Mouse (Mus musculus) brain, embryonic 18.5 days (tissue): ENCODE results near the gene Eya3.
"Not testable (repeated sequence)": the region's sequence is repeated elsewhere in the genome, so short reads cannot be mapped to it uniquely, and the experiment has no call there.

Experiments used
- DNase-seq: peaks from one replicate; pipeline ENCODE4 v3.0.0-alpha.2; 2012; ENCODE audit warnings: low read depth, low spot score

The Eya3 gene

GRCm38 (mm10) chr4:132741491-132741890, 102.7 kb downstream of the Eya3 start:
- DNase-seq, result no peak

- peak; percentile 37 for DNase-seq
Measured at GRCm38 (mm10) chr4:132743992-132744911, 105.5 kb downstream of the Eya3 start.

DNA sequence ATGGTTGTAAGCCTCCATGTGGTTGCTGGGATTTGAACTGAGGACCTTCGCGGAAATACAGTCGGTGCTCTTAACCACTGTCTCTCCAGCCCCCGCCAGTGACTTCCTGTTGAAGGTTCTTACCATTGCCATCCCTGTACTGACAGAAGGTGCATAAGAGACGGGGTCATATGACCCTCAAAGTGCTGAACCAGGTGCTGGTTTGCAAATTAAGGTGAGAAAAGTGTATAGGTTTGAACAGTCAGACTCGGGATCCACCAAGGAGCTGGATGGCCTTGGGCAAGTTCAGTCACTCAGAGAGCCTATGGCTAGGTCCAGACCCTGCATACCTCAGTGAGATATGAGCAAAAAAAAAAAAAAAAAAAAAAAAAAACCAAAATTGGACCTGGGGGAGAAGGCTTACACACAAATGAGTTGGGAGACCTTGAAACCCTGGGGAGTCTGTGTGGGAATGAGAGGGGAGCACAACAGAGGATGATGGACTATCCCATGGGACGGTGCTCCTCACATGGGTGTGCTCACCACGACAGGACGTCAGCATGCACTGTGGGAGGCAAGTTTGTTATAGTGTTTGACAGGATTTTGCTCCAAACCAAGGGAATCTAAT, 108.2 kb downstream of the Eya3 start:
- no peak for DNase-seq

- no peak for DNase-seq
Measured at GRCm38 (mm10) chr4:132747664-132748259, 109.0 kb downstream of the Eya3 start.

GRCm38 (mm10) chr4:132748778-132749177, 110.0 kb downstream of the Eya3 start:
- no peak for DNase-seq

- no peak for DNase-seq
Measured at GRCm38 (mm10) chr4:132749258-132749982, 110.6 kb downstream of the Eya3 start.

- DNase-seq, result no peak
Measured at GRCm38 (mm10) chr4:132752992-132753391, 114.2 kb downstream of the Eya3 start.

GRCm38 (mm10) chr4:132756974-132757373, 118.2 kb downstream of the Eya3 start, which contains the start of gene Smpdl3b:
Gene Smpdl3b (minus strand): TSS chr4:132757252.
- no peak for DNase-seq

- DNase-seq, result no peak
Measured at GRCm38 (mm10) chr4:132757633-132758351, 119.0 kb downstream of the Eya3 start.

DNA sequence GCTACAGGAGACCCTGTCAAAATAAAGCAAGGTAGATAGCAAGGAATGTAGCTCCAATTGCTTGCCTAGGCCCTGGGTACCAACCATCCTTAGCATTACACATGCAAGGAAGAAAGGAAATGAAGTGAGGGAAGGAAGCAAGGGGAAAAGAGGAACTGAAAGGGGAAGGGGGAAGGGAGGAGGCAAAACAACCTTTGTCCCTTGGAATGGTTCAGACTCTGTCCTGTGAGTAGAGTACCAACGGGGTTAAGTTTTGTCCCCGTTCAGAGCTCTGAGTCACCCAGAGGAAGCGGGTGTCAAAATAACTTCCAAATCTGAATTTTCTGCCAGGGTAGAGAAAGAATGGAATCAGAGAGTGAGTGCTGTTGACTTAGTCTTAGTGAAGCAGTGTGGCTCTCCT, 121.5 kb downstream of the Eya3 start:
- no peak for DNase-seq

DNA sequence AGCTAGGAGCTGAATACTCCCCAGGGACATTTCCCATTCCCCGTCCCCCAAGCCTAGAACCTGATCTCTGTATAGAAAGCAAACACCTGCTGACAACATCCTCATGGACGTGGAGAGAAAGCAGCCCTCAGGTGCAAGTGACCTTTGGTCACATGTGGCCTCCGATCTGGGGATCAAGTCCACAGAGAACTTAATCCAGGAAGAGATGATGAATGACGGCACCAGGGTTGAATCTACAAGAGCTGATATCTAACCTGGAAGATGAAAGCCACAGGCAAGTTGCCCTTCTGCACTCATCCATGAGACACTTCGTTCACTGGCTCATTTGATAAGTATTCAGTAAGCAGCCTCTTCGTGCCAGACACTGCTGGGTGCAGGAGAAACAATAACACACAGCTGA, 123.8 kb downstream of the Eya3 start:
- no peak for DNase-seq

DNA sequence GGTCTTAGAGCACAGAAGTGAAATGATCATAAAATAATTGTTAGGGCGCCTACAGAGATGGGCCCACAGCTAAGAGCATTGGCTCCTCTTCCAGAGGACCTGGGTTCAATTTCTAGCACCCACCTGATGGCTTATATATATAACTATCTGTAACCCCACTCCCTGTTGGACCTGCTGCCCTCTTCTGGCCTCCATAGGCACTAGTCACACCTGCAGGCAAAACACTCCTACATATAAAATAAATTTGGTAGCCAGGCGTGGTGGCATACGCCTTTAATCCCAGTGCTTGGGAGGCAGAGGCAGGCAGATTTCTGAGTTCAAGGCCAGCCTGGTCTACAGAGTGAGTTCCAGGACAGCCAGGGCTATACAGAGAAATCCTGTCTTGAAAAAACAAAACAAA, 124.3 kb downstream of the Eya3 start:
- DNase-seq, result not testable (repeated sequence)

DNA sequence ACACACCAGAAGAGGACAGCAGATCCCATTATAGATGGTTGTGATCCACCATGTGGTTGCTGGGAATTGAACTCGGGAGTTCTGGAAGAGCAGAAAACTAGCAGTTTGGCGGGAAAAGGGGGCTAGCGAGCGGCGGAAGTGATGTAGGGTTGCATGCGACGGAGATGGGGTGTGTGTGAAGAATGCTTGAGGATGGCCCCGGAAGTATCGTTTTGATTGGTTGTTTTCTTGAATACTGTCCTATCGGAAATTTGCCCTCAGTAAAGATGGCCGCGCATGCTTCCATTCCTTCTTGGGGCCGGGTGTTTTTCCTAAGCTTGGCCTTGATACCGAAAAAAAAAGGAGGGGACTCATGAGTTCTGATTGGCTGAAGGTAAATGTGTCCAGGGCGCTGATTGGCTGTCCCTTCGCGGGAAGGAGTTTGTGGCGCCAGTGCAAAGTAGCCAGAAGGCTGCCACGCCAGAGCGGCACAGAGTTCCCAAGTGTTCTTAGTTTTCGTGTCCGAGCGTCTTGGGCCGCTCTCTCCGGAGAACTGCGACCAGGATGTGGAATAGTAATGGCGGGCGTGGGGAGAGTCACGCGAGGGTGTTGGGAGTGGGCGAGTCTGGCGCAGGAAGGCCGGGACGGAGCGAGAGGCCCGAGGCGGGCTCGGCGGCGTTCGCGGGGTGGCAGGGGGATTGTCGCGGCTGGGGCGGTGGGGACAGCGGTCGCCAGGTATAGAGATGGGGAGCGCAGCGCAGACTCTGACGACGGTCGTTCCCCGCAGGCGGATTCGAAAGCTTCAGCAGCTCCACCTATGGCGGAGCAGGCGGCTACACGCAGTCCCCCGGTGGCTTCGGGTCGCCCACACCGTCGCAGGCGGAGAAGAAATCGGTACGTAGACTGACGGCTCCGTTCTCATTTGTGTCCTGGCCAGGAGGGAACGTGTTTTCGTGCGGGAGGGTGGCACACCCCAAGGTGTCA, 129.4 kb downstream of the Eya3 start, which contains the start of gene Rpa2:
Gene Rpa2 (plus strand): TSS at position 419 of the 963 bp plus-strand sequence.
- peak; percentile 100 for DNase-seq

- DNase-seq, result no peak
Measured at GRCm38 (mm10) chr4:132771776-132772175, 133.0 kb downstream of the Eya3 start.
